Mouse (Mus musculus) liver, embryonic 14.5 days (tissue): ENCODE data around the gene Ryr1.

Experiments used
- CTCF ChIP-seq: IDR thresholded peaks from 2 replicates; pipeline ENCODE4 v1.5.1; 2016; ENCODE audit warnings: antibody characterized with exemption, low read depth, control low read depth
- EP300 ChIP-seq: IDR thresholded peaks from 2 replicates; pipeline ENCODE4 v1.6.1; 2016; ENCODE audit warnings: antibody characterized with exemption, low read depth

DNA sequence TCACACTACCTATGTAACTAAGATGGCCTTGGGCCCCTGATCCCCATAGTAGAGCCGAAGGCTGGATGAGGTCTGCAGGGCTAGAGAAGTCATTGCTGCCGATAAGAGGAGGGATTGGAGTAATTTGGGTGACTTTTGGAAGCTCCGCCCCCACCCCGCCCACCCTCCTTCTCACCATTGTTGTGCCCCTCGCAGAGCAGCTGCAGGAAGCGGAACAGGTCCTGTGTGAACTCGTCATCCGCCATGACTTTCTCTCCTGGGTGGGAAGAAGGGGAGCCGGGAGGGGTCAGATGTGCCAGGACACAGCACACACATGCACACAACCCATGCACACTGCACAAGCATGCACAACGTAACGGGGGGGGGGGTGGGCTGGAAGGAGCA lies 81.3 kb downstream of the Ryr1 start:
- TF ChIP-seq CTCF (no peak), EP300 (no peak)
